Mouse (Mus musculus) embryonic facial prominence, embryonic 12.5 days (tissue): Measurements from ENCODE around the gene Mthfsl. TPM values are rescaled to one million over a fixed set of nuclear protein-coding genes. Genes with fewer than 3 reads are reported as not detected.
"Not testable (repeated sequence)": the region's sequence is repeated elsewhere in the genome, so short reads cannot be mapped to it uniquely, and the experiment has no call there.

Source experiments
- ATAC-seq: fragments of 200-750 bp; cut with Nextera tagmentation; 2 replicates; pipeline ENCODE4 v1.8.0; 2017; ENCODE audit not compliant: insufficient number of reproducible peaks, insufficient read depth, low FRiP score, low TSS enrichment
- H3K27ac ChIP-seq: fragments of 300-500 bp; sonication (generic); 2 replicates; pipeline ENCODE4 v1.5.1; 2016; ENCODE audit warnings: mild to moderate bottlenecking
- H3K27me3 ChIP-seq: fragments of 300-500 bp; sonication (generic); 2 replicates; pipeline ENCODE4 v1.6.1; 2016; ENCODE audit warnings: mild to moderate bottlenecking, moderate library complexity
- H3K36me3 ChIP-seq: fragments of 300-500 bp; sonication (generic); 2 replicates; pipeline ENCODE4 v1.6.1; 2016; ENCODE audit warnings: mild to moderate bottlenecking
- H3K4me1 ChIP-seq: fragments of 300-500 bp; sonication (generic); 2 replicates; pipeline ENCODE4 v1.6.1; 2016
- H3K4me2 ChIP-seq: fragments of 300-500 bp; sonication (generic); replicated peaks from 2 replicates; pipeline ENCODE4 v1.6.1; 2016; ENCODE audit warnings: mild to moderate bottlenecking, moderate library complexity
- H3K4me3 ChIP-seq: fragments of 300-500 bp; sonication (generic); 2 replicates; pipeline ENCODE4 v1.5.1; 2016; ENCODE audit warnings: mild to moderate bottlenecking
- H3K9ac ChIP-seq: fragments of 300-500 bp; sonication (generic); 2 replicates; pipeline ENCODE4 v1.6.1; 2016; ENCODE audit warnings: mild to moderate bottlenecking, moderate library complexity
- H3K9me3 ChIP-seq: fragments of 300-500 bp; sonication (generic); 2 replicates; pipeline ENCODE4 v1.6.1; 2016; ENCODE audit warnings: mild to moderate bottlenecking, moderate library complexity
- WGBS: fragments of 180-500 bp; shearing (Covaris S2); methylation state at CpG from one replicate; pipeline ENCODE4 v1.1.7; 2016; 5-methylcytosine and 5-hydroxymethylcytosine counted together
- polyA plus RNA-seq: library from polyadenylated mRNA; unstranded; fragments of >200 nt; fragmentation: Nextera tagmentation; extraction: Ambion mirVana; gene quantifications from 2 replicates; pipeline ENCODE4 v1.2.1, GENCODE M21; 2016

Gene Mthfsl
- polyA plus RNA-seq, 1 experiment from 2014 or later: 39.6 TPM

- not testable (repeated sequence) for H3K27ac ChIP-seq, H3K4me3 ChIP-seq, ATAC-seq, H3K36me3 ChIP-seq, H3K27me3 ChIP-seq, H3K4me1 ChIP-seq, H3K9me3 ChIP-seq, H3K4me2 ChIP-seq, H3K9ac ChIP-seq
These were observed 61.8 kb downstream of the Mthfsl start for GRCm38 (mm10) chr9:88658341-88658740.

DNA sequence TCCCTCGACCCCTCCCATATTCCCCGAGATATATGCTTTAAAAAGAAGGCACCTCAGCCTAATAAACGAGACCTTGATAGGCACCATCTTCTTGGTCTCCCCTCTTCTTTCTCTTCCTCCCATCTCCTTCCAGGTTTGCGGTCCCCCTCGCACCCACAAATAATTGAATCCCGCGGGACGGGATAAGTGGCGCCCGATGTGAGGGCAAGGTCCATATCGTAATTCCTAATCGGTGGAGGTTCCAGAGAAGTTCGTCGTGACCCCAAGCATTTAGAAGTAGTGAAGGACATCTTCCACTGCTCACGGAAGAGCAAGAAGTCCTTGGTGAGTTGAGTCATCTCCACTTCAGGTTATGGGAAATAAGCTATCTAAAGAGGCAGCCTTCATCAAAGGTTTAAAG lies 69.4 kb downstream of the Mthfsl start:
- ATAC-seq, H3K27me3 ChIP-seq, H3K27ac ChIP-seq, H3K4me2 ChIP-seq, H3K36me3 ChIP-seq, H3K4me1 ChIP-seq, H3K4me3 ChIP-seq, H3K9ac ChIP-seq, H3K9me3 ChIP-seq: not testable (repeated sequence)
- 95% methylated on average over 13 of the region's 15 CpGs for WGBS

Other genes with a start within 250 kb of the Mthfsl start
- 122 and 127 TPM in 2 replicates for gene Syncrip, start 237.7 kb downstream of the Mthfsl start, polyA plus RNA-seq
- gene Zfp949, start 172.3 kb downstream of the Mthfsl start, polyA plus RNA-seq: 12.9 and 14.2 TPM in 2 replicates
- 0.20 TPM in 1 of 2 replicates, not detected in the other for gene Trim43a, start 139.4 kb downstream of the Mthfsl start, polyA plus RNA-seq
- gene Bcl2a1d, start 11.6 kb upstream of the Mthfsl start, polyA plus RNA-seq: not detected in 2 replicates
- gene Trim43c, start 118.9 kb upstream of the Mthfsl start, polyA plus RNA-seq: 0.17 TPM in 1 of 2 replicates, not detected in the other
- not detected in 2 replicates for gene Bcl2a1a, start 236.6 kb upstream of the Mthfsl start, polyA plus RNA-seq